Comparison of ENCODE assay signal across 8 mouse cellular contexts in the genomic region with DNA sequence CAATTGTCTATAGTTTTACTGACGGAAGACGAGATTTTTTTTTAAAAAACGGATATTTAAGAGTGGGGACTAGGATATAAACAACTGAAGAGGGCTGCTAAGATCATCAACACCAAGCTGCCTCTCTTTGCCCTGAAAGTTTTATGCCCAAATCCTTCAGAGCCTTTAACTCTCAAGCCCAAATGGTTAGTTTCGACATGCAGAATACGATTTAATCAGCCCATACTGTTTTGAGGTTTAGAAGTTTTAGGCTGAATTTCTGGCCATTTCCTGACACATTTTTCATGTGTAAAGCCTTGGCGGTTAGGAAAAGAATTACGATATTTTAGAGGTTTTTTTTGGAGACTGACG. TPM values are rescaled to one million over a fixed set of nuclear protein-coding genes. Genes with fewer than 3 reads are reported as not detected.
A peak's percentile ranks its signal among the peaks of the same experiment; 100 is the strongest.
DNase-seq lines count a peak whose midpoint lies in the region; ATAC-seq and TF ChIP-seq lines count a peak whose summit lies in the region.

No protein-coding gene starts in this region.

- H3K4me1 ChIP-seq in heart, embryonic 14.5 days (ENCODE audit: control insufficient read depth in 2 of 2, insufficient read depth in 2 of 2, low read length in 2 of 2), result peaks cover 4 to 23% of the 10 kb centered on the region in 2 experiments; a peak in 3 of 4 replicates
- H3K4me1 ChIP-seq in bone marrow, adult 2 months (ENCODE audit: control insufficient read depth, insufficient read depth, low read length), result no peaks in the 10 kb centered on the region; the same call in 1 of the 2 replicates
- H3K4me1 ChIP-seq in hindbrain, embryonic 12.5 days, result peaks cover 21% of the 10 kb centered on the region
- H3K4me1 ChIP-seq in midbrain, embryonic 10.5 days, result peaks cover 25% of the 10 kb centered on the region

- no peak for DNase-seq in heart, postnatal 36 days
- no peak for DNase-seq in midbrain, embryonic 10.5 days (ENCODE audit: low spot score)
- no peak for DNase-seq in urinary bladder, postnatal 10 days (ENCODE audit: low spot score)
- DNase-seq in right cerebral cortex, adult 2 months (ENCODE audit: low spot score in 2 of 2), result no peak
- no peak for DNase-seq in right cerebral cortex, postnatal 36 days (ENCODE audit: low spot score in 2 of 2)

- 48% methylated on average over 8 of the region's 8 CpGs for WGBS in heart, embryonic 14.5 days
- WGBS in bone marrow, adult 2 months, result 36% methylated on average over 8 of the region's 8 CpGs
- WGBS in hindbrain, embryonic 12.5 days, result 48% methylated on average over 8 of the region's 8 CpGs
- WGBS in midbrain, embryonic 10.5 days, result 50% methylated on average over 8 of the region's 8 CpGs

- peak overlapping the region; percentile 39 to 81 for H3K27ac ChIP-seq in heart, embryonic 14.5 days (replicated peaks in 1 of 2; ENCODE audit: control insufficient read depth in 1 of 2, insufficient read depth in 1 of 2, low read depth in 2 of 2, low read length in 2 of 2)
- H3K27ac ChIP-seq in bone marrow, adult 2 months (ENCODE audit: control insufficient read depth, insufficient read depth, low read depth, low read length, poor library complexity), result no peak overlapping the region
- H3K27ac ChIP-seq in hindbrain, embryonic 12.5 days, result no peak overlapping the region
- H3K27ac ChIP-seq in midbrain, embryonic 10.5 days (replicated peaks), result peak overlapping the region; percentile 96

- TF ChIP-seq POLR2A in bone marrow, adult 2 months (IDR thresholded peaks at IDR 0.05; ENCODE audit: borderline replicate concordance, control insufficient read depth, low read depth, low read length), result no peak

- 0 out of 2 replicates have a peak, but pooled peaks cover 2% of the 10 kb centered on the region for H3K36me3 ChIP-seq in heart, embryonic 14.5 days (ENCODE audit: control insufficient read depth, insufficient read depth, low read length)
- H3K36me3 ChIP-seq in hindbrain, embryonic 12.5 days, result no peaks in the 10 kb centered on the region
- H3K36me3 ChIP-seq in midbrain, embryonic 10.5 days, result peaks cover 11% of the 10 kb centered on the region; the same call in 1 of the 2 replicates

- TF ChIP-seq CTCF in bone marrow, adult 2 months (IDR thresholded peaks at IDR 0.05; ENCODE audit: control insufficient read depth, insufficient read depth, low read length), result no peak

- peak overlapping the region; percentile 75 for H3K4me2 ChIP-seq in heart, embryonic 14.5 days (ENCODE audit: low read length)
- H3K4me2 ChIP-seq in hindbrain, embryonic 12.5 days (replicated peaks), result peak overlapping the region; percentile 56

- H3K4me3 ChIP-seq in heart, embryonic 14.5 days (ENCODE audit: control insufficient read depth in 1 of 2, insufficient read depth in 1 of 2, low read depth in 1 of 2, low read length in 2 of 2), result peak overlapping the region; percentile 69 to 100
- peak overlapping the region; percentile 100 for H3K4me3 ChIP-seq in bone marrow, adult 2 months (replicated peaks; ENCODE audit: control insufficient read depth, low read depth, low read length)
- peak overlapping the region; percentile 93 for H3K4me3 ChIP-seq in hindbrain, embryonic 12.5 days
- H3K4me3 ChIP-seq in midbrain, embryonic 10.5 days, result peak overlapping the region; percentile 94

- H3K9me3 ChIP-seq in heart, embryonic 14.5 days (ENCODE audit: control insufficient read depth, low read length), result no peaks in the 10 kb centered on the region
- no peaks in the 10 kb centered on the region for H3K9me3 ChIP-seq in hindbrain, embryonic 12.5 days (replicated peaks)
- H3K9me3 ChIP-seq in midbrain, embryonic 10.5 days (replicated peaks), result no peaks in the 10 kb centered on the region

- intact Hi-C loops in heart, postnatal 36 days (cut with DNase I), result loop anchor here (5.0 kb wide), 3 partner anchors 36 to 136 kb away; a partner anchor contains a TSS

- peak overlapping the region; percentile 87 for H3K9ac ChIP-seq in heart, embryonic 14.5 days (ENCODE audit: low read length)
- H3K9ac ChIP-seq in hindbrain, embryonic 12.5 days, result peak overlapping the region; percentile 88; the same call in 1 of the 2 replicates

- H3K27me3 ChIP-seq in heart, embryonic 14.5 days (ENCODE audit: control insufficient read depth, insufficient read depth, low read length), result no peaks in the 10 kb centered on the region
- no peaks in the 10 kb centered on the region for H3K27me3 ChIP-seq in hindbrain, embryonic 12.5 days
- no peaks in the 10 kb centered on the region for H3K27me3 ChIP-seq in midbrain, embryonic 10.5 days (ENCODE audit: low read depth, poor library complexity, severe bottlenecking)

- no peak for ATAC-seq in heart, embryonic 14.5 days (ENCODE audit: insufficient number of reproducible peaks, insufficient read depth, low FRiP score, low read depth)
- ATAC-seq in hindbrain, embryonic 12.5 days (ENCODE audit: low FRiP score), result peak; percentile 13; the same call in 1 of the 2 replicates

RNA-seq across cellular contexts. Expression of a gene that starts 0.3 kb away (rescaled TPM):
- 32.9 and 34.4 TPM in 2 replicates for polyA plus RNA-seq in heart, embryonic 14.5 days (2014; fragmentation: Nextera tagmentation; extraction: Ambion mirVana)
- 10 to 100 TPM; 11.3 to 13.4 TPM for total RNA-seq in heart, postnatal 36 days (2021)
- 15.9 and 22.2 TPM in 2 replicates for polyA plus RNA-seq in bone marrow, adult 2 months (2011; ENCODE audit: insufficient read depth, insufficient read length, low replicate concordance, missing spikeins)
- 63.4 and 71.3 TPM in 2 replicates for polyA plus RNA-seq in hindbrain, embryonic 12.5 days (2016; fragmentation: Nextera tagmentation; extraction: Ambion mirVana)
- polyA plus RNA-seq in midbrain, embryonic 10.5 days (2016; fragmentation: Nextera tagmentation; extraction: Ambion mirVana), result 59.5 and 61.8 TPM in 2 replicates

RNA-seq across cellular contexts. Expression of a gene that starts 38.0 kb away (rescaled TPM):
- 492 and 495 TPM in 2 replicates for polyA plus RNA-seq in heart, embryonic 14.5 days (2014; fragmentation: Nextera tagmentation; extraction: Ambion mirVana)
- 100 to 1,000 TPM; 238 to 256 TPM for total RNA-seq in heart, postnatal 36 days (2021)
- 41.2 and 73.8 TPM in 2 replicates for polyA plus RNA-seq in bone marrow, adult 2 months (2011; ENCODE audit: insufficient read depth, insufficient read length, low replicate concordance, missing spikeins)
- 519 and 525 TPM in 2 replicates for polyA plus RNA-seq in hindbrain, embryonic 12.5 days (2016; fragmentation: Nextera tagmentation; extraction: Ambion mirVana)
- 718 and 827 TPM in 2 replicates for polyA plus RNA-seq in midbrain, embryonic 10.5 days (2016; fragmentation: Nextera tagmentation; extraction: Ambion mirVana)

RNA-seq across cellular contexts. Expression of a gene that starts 39.6 kb away (rescaled TPM):
- polyA plus RNA-seq in heart, embryonic 14.5 days (2014; fragmentation: Nextera tagmentation; extraction: Ambion mirVana), result 9.3 and 9.4 TPM in 2 replicates
- total RNA-seq in heart, postnatal 36 days (2021), result 1 to 10 TPM; 3.0 to 5.1 TPM
- polyA plus RNA-seq in bone marrow, adult 2 months (2011; ENCODE audit: insufficient read depth, insufficient read length, low replicate concordance, missing spikeins), result 2.7 and 5.1 TPM in 2 replicates
- polyA plus RNA-seq in hindbrain, embryonic 12.5 days (2016; fragmentation: Nextera tagmentation; extraction: Ambion mirVana), result 15.1 and 17.5 TPM in 2 replicates
- 10.7 and 13.3 TPM in 2 replicates for polyA plus RNA-seq in midbrain, embryonic 10.5 days (2016; fragmentation: Nextera tagmentation; extraction: Ambion mirVana)

Comparison
In these comparisons a context has a peak if more than half of its experiments do, and no peak if none do; other contexts are left out.
1. H3K27ac ChIP-seq: peak in heart, embryonic 14.5 days (2 of 2) and midbrain, embryonic 10.5 days (single experiment); none in bone marrow, adult 2 months (single experiment) and hindbrain, embryonic 12.5 days (single experiment).
2. Peak in every context shown above with its lines, with median percentiles within 50 percentile points of each other: H3K4me3 ChIP-seq.